Mouse (Mus musculus) liver, postnatal 0 days (tissue): Measurements from ENCODE around the gene Sfxn4.

Experiments used
- CTCF ChIP-seq: sonication (generic); IDR thresholded peaks from 2 replicates; pipeline ENCODE4 v1.5.1; 2016; ENCODE audit warnings: antibody characterized with exemption, low read depth
- EP300 ChIP-seq: IDR thresholded peaks from 2 replicates; pipeline ENCODE4 v1.6.1; 2016; ENCODE audit warnings: antibody characterized with exemption, low read depth, mild to moderate bottlenecking

- TF ChIP-seq CTCF (peak; percentile 94), EP300 (no peak)
Observed at GRCm38 (mm10) chr19:60837747-60838146, 23.5 kb downstream of the Sfxn4 start.
